Mouse (Mus musculus) megakaryocyte, embryonic 14.5 days (primary cell): ENCODE measurements around the gene Klf7. TPM values are rescaled to one million over a fixed set of nuclear protein-coding genes. Genes with fewer than 3 reads are reported as not detected.
A peak's percentile ranks its signal among the peaks of the same experiment; 100 is the strongest.

Source experiments
- H3K27me3 ChIP-seq: replicated peaks from 2 replicates; pipeline ENCODE3; 2012; ENCODE audit warnings: inconsistent platforms
- H3K36me3 ChIP-seq: replicated peaks from 2 replicates; pipeline ENCODE3; 2012; ENCODE audit warnings: low read length, inconsistent platforms, mixed read lengths
- H3K4me1 ChIP-seq: 2 replicates; pipeline ENCODE4 v1.6.1; 2012; ENCODE audit warnings: inconsistent platforms
- H3K4me3 ChIP-seq: replicated peaks from 2 replicates; pipeline ENCODE3; 2012; ENCODE audit warnings: moderate library complexity, mild to moderate bottlenecking, inconsistent platforms
- H3K9me3 ChIP-seq: 2 replicates; pipeline ENCODE4 v1.6.1; 2012; ENCODE audit warnings: inconsistent platforms
- FLI1 ChIP-seq: IDR thresholded peaks from 2 replicates; pipeline ENCODE4 v1.6.1; 2012; ENCODE audit warnings: low read length, inconsistent platforms, mixed read lengths
- GATA1 ChIP-seq: IDR thresholded peaks from 3 replicates; pipeline ENCODE4 v1.6.1; 2012; ENCODE audit warnings: mixed read lengths, low read length, inconsistent platforms, borderline replicate concordance
- polyA plus RNA-seq: library from polyadenylated mRNA; stranded (reverse); fragments of >175 nt; gene quantifications from 2 replicates; pipeline ENCODE4 v1.2.3, GENCODE M21; 2012; ENCODE audit warnings: low replicate concordance; ENCODE audit not compliant: insufficient read depth

Gene Klf7
- polyA plus RNA-seq, 1 experiment, result 18.5 TPM

DNA sequence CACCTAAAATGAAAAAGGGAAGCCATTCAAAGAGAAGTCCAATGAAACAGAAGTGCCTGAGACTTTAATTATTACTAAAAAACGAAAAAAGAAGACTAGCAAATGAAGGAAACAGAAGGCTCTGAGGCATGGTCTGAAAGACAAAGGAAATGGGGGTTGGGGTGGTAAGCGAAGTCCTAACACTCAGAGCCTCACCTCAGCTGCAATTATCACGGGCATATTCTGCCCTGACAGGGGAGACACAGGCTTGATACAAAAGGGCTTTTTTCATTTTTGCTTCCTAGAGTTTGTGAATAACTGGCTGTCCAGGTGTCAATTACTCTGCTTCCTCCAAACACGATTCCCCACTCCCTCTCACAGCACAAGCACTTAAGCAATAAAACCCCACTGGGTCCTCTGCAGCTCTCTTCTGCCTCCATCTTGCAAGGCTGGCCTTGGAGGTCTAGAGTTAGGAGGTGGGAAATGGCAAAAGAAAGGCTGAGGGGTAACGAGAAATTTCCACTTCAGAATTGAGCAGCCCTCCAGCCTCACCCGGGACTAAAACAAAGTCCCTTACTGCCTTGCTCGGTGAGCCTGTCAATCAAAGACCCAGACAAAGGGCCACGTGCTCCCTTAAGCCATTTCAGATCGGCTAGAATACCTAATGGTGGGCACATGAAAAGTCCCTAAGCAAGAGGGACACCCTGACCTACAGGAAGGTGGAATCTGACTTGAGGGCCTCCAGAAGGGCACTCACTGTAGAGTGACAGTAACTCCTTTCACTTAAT lies 118.4 kb downstream of the Klf7 start:
- Histone ChIP-seq H3K36me3 (no peaks in the 10 kb centered on the region), H3K27me3 (peaks cover 14% of the 10 kb centered on the region), H3K4me1 (peaks cover 31% of the 10 kb centered on the region), H3K4me3 (no peak overlapping the region), H3K9me3 (no peaks in the 10 kb centered on the region)
- TF ChIP-seq GATA1 (no peak), FLI1 (no peak)

DNA sequence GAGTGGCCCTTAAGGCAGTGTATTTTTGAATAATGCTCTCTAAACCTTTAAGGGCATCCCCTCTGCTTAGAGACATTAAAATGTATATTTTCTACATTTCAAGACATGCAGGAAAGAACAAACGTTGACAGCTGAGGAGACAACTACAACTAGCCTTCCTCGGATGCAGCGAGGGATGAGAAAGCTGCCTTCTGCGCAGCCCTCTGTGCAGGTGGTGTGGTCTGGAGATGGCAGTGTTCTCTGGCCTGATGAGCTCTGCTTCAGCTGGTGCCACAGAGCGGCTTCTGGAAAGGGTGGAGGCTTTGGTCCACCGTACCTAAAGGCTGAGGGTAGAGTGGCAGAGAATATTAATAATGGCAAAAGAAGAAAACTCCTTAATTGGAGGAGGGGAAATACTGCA lies 120.0 kb downstream of the Klf7 start:
- Histone ChIP-seq H3K4me1 (peaks cover 35% of the 10 kb centered on the region), H3K27me3 (peaks cover 12% of the 10 kb centered on the region), H3K9me3 (no peaks in the 10 kb centered on the region), H3K36me3 (no peaks in the 10 kb centered on the region), H3K4me3 (no peak overlapping the region)
- TF ChIP-seq GATA1 (no peak), FLI1 (no peak)

DNA sequence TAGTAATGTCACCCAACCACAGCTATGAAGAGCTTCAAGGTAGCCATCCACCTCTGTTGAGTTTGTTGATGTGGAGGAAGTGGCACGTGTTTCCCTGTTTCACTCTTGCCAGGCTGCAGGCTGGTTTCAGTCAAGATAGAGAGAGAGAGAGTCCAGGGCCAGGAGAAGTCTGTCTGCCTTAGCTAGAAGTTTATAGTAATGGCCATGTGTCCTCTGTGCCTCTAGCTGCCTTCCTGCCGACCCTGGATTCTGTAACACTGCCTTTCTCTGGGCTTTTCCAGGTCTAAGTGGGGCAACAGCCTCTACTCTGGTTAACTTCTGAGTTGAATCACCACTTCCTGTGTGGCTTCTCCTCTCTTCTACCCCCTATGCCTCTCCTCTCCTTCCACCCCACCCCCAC lies 121.5 kb downstream of the Klf7 start:
- no peak for TF ChIP-seq FLI1
- TF ChIP-seq GATA1, result no peak
- Histone ChIP-seq H3K4me1 (peaks cover 38% of the 10 kb centered on the region), H3K9me3 (no peaks in the 10 kb centered on the region), H3K4me3 (peak overlapping the region; percentile 75), H3K36me3 (no peaks in the 10 kb centered on the region), H3K27me3 (peaks cover 4% of the 10 kb centered on the region)

DNA sequence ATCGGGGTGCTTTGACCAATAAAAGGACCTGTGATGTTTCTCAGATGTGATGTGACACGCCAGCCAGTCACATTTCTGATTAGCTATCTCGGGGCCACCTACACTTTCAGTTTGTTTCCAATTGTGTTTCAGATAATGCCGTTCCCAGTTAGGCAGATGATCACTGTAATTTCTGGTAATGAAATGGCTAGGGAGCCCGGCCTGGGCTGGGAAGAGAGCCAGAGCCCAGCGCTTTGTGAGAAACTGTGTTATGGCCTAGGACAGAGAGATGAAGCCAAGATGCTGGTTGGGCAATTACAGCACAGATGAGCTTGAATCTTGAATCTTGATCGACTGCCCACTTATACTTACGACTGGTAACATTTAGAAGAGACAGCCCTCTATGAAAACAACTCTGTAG lies 122.6 kb downstream of the Klf7 start:
- peaks cover 50% of the 10 kb centered on the region for H3K4me1 ChIP-seq
- H3K27me3 ChIP-seq, result peaks cover 2% of the 10 kb centered on the region
- no peak overlapping the region for H3K4me3 ChIP-seq
- H3K36me3 ChIP-seq, result no peaks in the 10 kb centered on the region
- TF ChIP-seq FLI1 (no peak), GATA1 (no peak)
- no peaks in the 10 kb centered on the region for H3K9me3 ChIP-seq

DNA sequence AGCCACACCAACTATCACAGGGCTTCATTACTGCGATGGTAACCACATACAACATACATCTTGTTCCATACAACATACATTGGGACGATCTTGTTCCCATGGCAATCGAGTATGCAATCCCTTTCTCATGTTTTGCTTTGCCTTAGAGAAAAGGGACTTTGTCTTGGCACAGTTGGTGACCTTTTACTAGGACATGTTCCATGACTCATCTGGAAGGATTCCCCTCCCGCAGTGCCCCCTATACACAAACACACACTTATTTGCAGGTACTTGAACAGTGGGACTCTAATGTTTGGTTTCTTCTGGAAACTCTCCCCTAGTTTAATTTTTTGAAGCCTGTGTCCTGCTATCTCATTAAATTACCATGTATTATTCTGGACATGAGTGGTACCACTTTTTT lies 123.2 kb downstream of the Klf7 start:
- H3K9me3 ChIP-seq, result no peaks in the 10 kb centered on the region
- peaks cover 3% of the 10 kb centered on the region for H3K27me3 ChIP-seq
- no peak overlapping the region for H3K4me3 ChIP-seq
- peaks cover 50% of the 10 kb centered on the region for H3K4me1 ChIP-seq
- TF ChIP-seq FLI1, result no peak
- no peak for TF ChIP-seq GATA1
- H3K36me3 ChIP-seq, result no peaks in the 10 kb centered on the region

DNA sequence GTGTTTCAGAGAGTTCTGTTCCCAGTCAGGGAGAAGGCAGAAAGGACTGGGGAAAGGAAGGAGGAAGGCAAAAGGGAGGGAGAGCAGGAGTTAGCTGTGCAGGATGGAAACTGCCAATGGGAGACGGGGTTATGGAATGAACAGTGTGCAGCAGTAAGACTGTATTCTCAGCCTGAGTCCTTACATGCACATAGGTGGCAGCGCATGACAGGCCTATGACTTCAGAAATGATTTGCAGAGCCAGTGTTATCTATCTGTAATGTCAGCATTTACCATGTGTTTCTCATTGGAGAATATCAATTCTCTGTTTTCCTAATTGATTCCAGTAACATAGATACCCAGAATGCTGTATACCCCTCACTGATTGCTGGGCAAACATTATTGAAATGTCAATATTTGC lies 123.9 kb downstream of the Klf7 start:
- peaks cover 42% of the 10 kb centered on the region for H3K4me1 ChIP-seq
- no peaks in the 10 kb centered on the region for H3K9me3 ChIP-seq
- H3K4me3 ChIP-seq, result no peak overlapping the region
- no peaks in the 10 kb centered on the region for H3K36me3 ChIP-seq
- H3K27me3 ChIP-seq, result peaks cover 6% of the 10 kb centered on the region
- TF ChIP-seq FLI1, result no peak

DNA sequence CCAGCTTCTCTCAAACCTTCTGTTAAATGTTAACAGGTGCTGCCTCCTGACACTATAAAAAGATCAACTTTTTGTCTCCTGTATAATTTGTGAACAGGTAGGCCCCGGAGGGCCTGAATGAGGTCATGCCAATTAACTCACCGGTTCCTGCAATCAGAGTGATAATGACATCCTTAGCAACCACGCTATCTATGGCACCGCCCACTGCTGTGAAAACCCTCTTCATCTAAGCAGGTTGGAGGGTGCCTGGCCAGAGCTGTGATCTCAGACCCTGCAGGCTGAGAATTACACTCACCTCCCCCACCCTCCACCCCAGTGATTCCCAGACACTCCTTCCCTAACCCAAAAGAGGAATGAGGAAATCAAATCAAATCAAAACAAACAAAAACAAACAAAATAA lies 126.3 kb downstream of the Klf7 start:
- no peak overlapping the region for H3K4me3 ChIP-seq
- TF ChIP-seq GATA1, result no peak
- TF ChIP-seq FLI1, result no peak

DNA sequence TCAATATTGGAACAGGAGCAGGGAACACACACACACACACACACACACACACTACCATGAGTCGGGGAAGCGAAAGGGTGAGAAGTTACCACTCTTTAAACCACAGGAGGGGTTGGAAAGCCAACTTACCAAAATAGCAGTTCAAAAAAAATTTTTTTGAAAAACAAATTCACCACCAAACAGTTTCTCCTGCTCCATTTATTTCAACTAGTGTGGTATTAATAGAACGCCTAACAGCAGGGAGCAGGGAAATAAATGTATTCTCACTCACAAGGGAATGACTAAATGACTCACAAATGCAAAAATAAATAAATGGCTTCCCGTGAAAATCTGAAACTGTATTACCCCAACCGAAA lies 127.0 kb downstream of the Klf7 start:
- H3K9me3 ChIP-seq, result no peaks in the 10 kb centered on the region
- H3K36me3 ChIP-seq, result no peaks in the 10 kb centered on the region
- TF ChIP-seq FLI1 (no peak), GATA1 (no peak)
- no peak overlapping the region for H3K4me3 ChIP-seq
- peaks cover 27% of the 10 kb centered on the region for H3K4me1 ChIP-seq
- H3K27me3 ChIP-seq, result peaks cover 16% of the 10 kb centered on the region

More for the DNA sequence above, 126.3 kb downstream of the Klf7 start:
- Histone ChIP-seq H3K9me3 (no peaks in the 10 kb centered on the region), H3K4me1 (peaks cover 33% of the 10 kb centered on the region), H3K27me3 (peaks cover 10% of the 10 kb centered on the region), H3K36me3 (no peaks in the 10 kb centered on the region)

DNA sequence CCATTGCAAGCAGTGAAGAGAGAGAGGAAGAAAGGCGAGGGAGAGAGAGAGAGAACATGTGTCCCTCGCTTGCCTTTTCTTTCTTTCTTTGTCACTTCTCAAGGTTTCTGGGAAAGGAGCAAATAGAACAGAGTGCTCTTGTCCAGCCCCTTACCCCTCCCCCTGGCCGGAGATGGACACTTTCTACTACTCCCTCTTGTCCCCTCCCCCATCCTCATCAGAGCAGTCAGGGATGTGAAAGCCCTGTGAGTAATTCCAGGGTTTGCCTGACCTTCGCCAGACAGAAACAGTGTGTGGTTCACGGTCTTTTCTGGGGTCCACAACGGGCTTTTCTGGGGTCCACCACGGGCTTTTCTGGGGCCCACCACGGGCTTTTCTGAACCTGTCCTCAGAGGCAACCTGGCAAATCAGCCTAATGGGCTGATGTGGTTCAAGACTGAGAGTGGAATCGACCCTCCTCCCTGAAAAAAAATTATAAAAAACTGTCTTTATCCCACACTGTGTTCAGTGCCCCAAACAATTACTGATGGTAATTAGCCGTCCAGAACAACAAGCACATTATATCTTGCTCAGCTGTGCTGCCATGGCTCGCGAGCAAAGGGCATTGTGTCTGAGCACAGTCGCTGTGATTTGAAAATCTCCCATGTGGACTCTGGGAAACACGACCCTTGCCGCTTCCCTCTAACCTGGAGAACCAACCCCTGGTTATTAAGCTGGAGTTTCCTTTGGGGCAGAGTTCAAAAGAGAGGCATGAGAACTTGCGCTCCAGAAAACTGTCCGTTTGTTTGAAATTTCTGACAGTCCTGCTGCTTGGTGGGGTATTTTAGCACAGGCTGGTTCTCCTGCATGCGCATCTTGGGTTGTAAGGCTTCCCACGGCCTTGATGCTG lies 127.6 kb downstream of the Klf7 start:
- Histone ChIP-seq H3K9me3 (no peaks in the 10 kb centered on the region), H3K27me3 (peaks cover 16% of the 10 kb centered on the region), H3K4me3 (no peak overlapping the region), H3K4me1 (peaks cover 27% of the 10 kb centered on the region), H3K36me3 (no peaks in the 10 kb centered on the region)
- TF ChIP-seq GATA1 (no peak), FLI1 (no peak)

DNA sequence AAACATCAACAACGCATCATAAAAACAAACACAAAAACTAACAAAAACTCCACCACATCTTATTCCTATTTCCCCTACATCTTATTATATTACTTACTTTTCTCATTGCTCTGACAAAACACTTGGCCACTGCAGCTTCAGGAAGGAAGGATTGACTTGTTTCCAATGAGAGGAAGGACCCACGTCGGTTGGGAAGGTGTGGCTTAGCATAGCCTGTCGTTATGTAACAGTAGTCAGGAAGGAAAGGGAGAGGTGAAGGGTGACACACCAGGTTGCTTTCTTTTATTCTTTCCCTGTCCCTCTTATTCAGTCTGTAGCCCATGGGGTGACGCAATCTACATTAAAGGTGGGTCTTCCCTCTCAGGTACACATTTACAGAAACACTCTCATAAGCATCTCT lies 129.6 kb downstream of the Klf7 start:
- Histone ChIP-seq H3K27me3 (peaks cover 16% of the 10 kb centered on the region), H3K4me1 (peaks cover 23% of the 10 kb centered on the region), H3K36me3 (no peaks in the 10 kb centered on the region), H3K9me3 (no peaks in the 10 kb centered on the region), H3K4me3 (no peak overlapping the region)
- no peak for TF ChIP-seq GATA1
- no peak for TF ChIP-seq FLI1
